Mouse (Mus musculus): ENCODE data around the gene Dao.

DNA sequence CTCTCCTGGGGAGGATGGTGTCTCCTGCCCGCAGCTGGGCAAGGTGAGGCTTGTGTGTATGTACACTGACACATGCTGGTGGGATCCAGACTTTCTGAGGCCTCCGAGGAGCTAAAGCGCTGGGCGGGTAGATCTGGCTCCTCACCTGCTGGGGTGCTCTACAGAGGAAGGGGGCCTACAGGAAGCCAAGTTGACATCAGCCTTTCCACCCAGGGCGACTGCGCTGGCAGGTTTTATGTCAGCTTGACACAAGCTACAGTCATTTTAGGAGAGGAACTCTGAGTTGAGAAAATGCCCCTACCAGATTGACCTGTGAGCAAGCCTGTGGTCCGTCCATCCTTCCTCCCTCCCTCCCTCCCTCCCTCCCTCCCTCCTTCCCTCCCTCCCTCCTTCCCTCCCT is 58.2 kb downstream of the Dao start:
- TF ChIP-seq POLR2A (IDR thresholded peaks at IDR 0.05; ENCODE audit: insufficient read depth, low read depth, low read length) (no peak), CTCF (IDR thresholded peaks at IDR 0.05; ENCODE audit: insufficient read depth, low read depth, low read length) (no peak)
